Mouse (Mus musculus) activated CD4-positive, CD25-positive, alpha-beta regulatory T cell, adult 4 months (primary cell): ENCODE measurements around the gene Apba3. TPM values are rescaled to one million over a fixed set of nuclear protein-coding genes. Genes with fewer than 3 reads are reported as not detected.

ENCODE experiments used
- ATAC-seq: one replicate; pipeline ENCODE4 v1.8.0; 2017
- polyA plus RNA-seq, 2 experiments: library from polyadenylated mRNA; unstranded; fragments of 100-300 nt; shearing (Covaris generic); gene quantifications; one replicate each; pipeline ENCODE4 v1.2.1; 2017

The Apba3 gene
- polyA plus RNA-seq, 2 experiments from 2014 or later = 10.2 to 18.0 TPM

GRCm38 (mm10) chr10:81252424-81253419 lies 14.0 kb upstream of the Apba3 start, which contains the start of gene Matk:
Gene Matk (plus strand): TSS chr10:81252935.
- peak; percentile 68 for ATAC-seq

DNA sequence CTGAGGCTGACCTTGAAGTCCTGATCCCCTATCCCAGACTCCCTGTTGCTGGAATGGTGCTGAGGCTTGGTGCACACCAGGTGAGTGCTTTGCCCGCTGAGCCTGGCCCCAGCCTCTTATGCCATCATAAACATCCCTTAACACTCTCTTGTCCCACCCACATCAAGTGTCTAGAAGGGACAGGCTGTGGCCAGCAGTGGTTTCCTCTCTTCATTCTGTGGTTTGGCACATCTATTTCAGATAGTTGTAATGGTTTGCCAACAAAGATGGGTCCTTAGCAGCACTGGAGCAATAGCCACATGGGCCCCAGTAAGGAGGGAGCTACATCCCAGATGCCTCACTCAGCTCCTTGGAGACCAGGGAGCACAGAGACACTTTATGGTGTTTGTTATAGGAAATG lies 11.9 kb upstream of the Apba3 start:
- ATAC-seq = no peak

- peak; percentile 28 for ATAC-seq
Measured at GRCm38 (mm10) chr10:81257158-81258039, 9.4 kb upstream of the Apba3 start.

DNA sequence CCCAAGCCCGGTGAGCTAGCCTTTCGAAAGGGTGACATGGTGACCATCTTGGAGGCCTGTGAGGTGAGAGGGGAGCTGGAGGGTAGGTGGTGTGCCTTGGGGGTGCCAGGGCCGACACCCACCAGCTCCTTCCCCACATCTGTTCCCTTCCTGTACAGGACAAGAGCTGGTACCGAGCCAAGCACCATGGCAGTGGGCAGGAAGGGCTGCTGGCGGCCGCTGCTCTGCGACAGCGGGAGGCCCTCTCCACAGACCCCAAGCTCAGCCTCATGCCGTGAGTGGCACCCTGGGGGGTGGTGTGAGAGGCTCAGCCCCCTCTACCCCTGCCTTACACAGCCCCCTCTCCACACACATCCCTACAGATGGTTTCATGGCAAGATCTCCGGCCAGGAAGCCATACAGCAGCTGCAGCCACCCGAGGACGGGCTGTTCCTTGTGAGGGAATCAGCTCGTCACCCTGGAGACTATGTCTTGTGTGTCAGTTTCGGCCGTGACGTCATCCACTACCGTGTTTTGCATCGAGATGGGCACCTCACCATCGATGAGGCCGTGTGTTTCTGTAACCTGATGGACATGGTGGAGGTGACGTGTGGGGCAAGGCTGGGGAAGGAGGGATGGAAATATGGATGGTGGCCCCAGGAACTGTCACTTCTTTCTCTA lies 7.4 kb upstream of the Apba3 start:
- ATAC-seq = no peak

DNA sequence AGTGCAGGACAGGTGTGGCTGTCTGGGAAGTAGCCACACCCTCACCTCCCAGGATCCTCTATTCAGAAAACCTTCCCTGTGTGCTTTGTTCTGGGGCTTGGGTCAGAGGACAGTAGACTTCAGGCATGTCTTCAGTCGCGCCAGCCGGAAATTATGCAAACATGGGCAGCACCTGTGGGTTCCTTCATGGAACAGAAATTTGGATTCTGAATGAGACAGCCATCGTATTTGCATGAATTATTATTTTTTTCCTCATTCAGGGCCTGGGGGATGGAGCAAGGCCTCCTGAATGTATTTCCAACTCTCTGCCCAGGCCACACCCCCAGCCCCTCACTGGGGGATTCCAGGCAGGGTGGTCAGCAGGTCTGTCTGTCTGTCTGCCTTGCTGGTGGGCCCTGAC lies 5.7 kb upstream of the Apba3 start:
- no peak for ATAC-seq

GRCm38 (mm10) chr10:81265540-81265939 lies 1.2 kb upstream of the Apba3 start:
- ATAC-seq = no peak

- ATAC-seq = peak; percentile 66
Measured at GRCm38 (mm10) chr10:81268056-81268455, 1.3 kb downstream of the Apba3 start.

DNA sequence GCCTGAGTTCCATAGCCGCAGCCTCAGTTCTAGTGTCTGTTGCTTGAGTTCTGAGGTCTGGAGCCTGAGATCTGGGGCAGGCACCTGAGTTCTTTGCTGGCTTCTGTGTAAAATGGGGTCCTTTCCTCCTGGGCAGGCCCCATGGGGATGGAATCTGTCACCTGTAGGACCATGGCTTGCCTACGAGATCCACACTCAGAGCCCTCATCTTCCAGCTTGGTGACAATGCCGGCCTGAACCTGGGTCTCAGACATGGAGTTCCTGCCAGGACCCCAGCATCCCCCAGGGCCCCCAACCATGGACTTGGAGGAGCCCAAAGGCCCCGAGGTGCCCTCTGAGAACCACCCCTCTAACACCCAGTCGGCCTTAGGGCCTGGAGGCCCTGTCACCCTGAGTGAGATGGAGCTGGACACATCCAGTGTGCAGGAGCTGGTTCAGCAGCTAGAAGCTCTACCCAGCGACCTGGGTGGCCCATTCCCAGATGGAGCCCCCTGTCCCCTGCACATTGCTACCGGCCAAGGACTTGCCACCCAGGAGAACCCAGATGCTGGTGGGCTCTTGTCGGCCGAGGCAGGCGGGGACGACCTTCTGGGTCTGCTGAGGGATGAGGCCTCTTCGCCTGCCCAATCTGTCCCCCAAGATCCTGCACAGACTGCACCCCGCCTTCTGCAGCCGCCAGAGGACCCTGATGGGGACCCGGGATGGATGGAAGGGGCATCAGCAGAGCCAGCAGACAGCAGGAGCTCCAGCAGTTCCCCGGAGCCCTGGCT lies 2.1 kb downstream of the Apba3 start:
- ATAC-seq = no peak

GRCm38 (mm10) chr10:81272356-81272755 lies 5.6 kb downstream of the Apba3 start:
- no peak for ATAC-seq

DNA sequence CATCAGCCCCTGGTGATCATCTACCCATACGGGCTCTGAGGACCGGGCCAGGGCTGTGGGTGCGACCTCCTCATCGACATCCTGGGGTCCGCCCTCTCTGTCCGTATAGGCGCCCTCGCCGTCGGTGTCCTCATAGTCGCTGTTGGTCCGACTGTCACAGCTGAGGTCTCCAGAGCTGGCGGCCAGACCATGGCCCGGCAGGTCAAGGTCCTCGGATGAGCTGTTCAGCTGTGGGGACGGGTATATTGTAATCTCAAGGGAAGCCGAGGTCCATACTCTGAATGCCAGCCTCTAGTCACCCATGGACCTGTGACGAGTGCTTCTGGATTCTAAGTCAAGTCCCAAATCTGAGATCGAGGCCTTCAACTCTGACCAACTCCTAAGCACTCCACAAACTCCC lies 7.1 kb downstream of the Apba3 start:
- no peak for ATAC-seq

DNA sequence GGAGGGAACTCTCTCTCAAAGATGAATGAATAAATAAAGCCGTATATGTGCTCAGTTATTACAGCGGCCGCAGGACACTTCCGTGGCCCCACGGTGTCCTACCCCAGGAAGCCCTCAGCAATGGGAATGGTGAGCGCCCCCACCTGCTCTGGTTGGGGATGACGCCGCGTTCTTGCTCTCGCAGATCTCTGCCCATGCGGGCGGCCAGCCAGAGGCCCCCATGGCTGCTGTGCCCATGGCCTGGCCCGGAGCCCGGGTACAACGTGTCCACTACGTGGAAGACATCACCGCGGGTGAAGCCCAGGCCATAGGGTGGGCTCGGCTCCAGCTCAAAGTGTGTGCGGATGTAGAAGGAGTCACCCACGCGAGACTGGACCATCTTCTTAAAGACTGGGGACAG lies 10.9 kb downstream of the Apba3 start:
- ATAC-seq = no peak

DNA sequence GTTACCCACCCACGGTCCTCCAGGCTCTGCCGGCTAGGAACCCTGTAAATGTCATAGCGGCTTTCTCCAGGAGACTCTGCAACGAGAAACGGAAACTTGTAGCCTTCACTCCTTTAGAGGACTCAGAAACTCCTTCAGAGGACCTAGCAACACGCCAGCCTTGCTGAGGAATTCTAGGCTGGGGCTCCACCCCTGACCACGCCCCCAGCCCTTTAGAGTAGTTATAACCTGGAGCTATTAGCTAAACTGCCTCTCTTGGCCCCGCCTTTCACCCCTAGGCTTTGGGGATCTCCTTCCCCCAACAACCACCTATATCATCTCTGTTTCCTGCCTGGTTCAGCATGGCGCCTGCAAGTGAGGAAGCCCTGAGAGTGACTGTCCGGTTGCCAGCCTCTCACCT lies 12.7 kb downstream of the Apba3 start:
- no peak for ATAC-seq

GRCm38 (mm10) chr10:81284189-81284588 lies 17.4 kb downstream of the Apba3 start:
- ATAC-seq = no peak

- ATAC-seq = no peak
Measured at GRCm38 (mm10) chr10:81284719-81285118, 18.0 kb downstream of the Apba3 start.

DNA sequence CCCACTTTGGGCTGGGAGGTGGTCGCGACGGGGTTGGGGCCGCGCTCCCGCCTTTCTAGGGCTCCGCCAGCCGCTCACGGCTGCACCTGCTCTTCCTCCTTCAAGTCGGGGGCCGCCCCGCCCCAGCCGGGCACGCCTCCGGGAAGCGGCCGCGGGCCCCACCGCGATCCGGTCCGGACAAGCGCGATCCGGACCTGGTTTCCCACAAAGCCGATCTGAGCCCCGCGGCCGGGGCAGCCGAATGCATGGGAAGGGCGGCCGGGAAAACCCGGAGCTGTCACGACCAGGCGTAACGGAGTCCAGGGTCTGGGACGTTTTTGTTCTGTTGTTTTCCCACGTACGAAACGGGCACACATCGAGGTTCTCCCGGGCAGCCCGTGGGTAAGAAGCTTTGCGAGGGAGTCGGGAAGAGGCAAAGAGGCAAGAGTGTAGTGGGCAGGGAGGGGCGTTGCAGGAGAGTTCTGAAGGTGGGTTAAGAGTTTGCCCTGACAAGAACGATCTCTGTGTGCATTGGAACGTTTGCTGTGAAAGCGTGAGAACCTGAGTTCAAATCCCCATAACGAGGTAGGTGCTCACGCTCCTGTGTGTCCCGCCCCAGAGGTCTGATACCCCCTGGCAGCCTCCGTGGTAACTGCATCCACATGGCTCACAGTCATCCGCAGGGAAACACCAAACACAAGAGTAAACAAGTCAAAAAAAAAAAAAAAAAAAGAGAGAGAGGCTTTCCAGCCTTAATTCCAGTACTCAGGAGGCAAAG lies 19.1 kb downstream of the Apba3 start:
- ATAC-seq = peak; percentile 88

GRCm38 (mm10) chr10:81286586-81286985 lies 19.8 kb downstream of the Apba3 start:
- ATAC-seq = no peak

GRCm38 (mm10) chr10:81287513-81288157 lies 20.9 kb downstream of the Apba3 start:
- no peak for ATAC-seq

DNA sequence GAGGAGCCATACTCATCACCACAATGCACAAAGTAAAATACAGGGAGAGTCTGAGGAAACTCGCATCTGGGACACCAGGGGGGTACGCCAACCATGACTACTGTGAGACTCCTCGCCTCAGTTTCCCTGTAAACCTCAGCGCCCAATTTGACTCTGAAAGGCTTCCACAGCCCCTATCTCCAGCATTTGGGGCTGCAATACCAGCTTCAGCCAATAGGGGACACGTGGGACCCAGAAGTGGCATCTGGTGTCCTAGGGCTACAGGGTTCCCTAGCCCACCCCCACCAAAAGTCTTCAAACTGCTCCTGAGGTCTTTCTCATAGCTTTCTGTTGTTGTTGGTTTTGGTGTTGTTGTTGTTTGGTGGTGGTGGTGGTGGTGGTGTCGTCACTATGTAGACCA lies 21.8 kb downstream of the Apba3 start:
- ATAC-seq = no peak

GRCm38 (mm10) chr10:81289278-81289677 lies 22.5 kb downstream of the Apba3 start:
- ATAC-seq = no peak

DNA sequence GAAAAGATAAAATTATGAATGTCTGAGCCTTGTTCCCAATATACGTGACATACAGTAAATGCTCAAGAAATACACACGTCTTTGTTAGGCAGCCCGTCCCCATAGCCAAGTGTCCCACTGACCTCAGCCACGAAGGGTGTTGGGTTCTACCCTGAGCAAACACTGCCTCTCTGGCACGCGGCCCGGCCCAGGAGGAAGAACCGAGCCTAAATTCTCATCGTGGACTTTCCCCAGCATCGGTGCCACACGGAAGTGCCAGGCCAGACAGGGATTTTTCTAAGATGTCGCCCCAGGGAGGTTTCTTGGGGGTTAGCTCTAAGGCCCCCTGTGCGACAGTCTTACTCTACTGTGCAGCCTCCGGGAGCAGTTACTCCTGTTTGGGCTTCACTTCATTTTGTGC lies 23.1 kb downstream of the Apba3 start:
- ATAC-seq = no peak
